Mouse (Mus musculus) MEL (cell line): ENCODE results near the gene Cnep1r1. TPM values are rescaled to one million over a fixed set of nuclear protein-coding genes. Genes with fewer than 3 reads are reported as not detected.

Source experiments
- DNase-seq: peaks from one replicate; pipeline ENCODE4 v3.0.0; 2011; ENCODE audit warnings: low read depth, low spot score
- H3K27ac ChIP-seq: 2 replicates; pipeline ENCODE4 v1.5.1; 2012; ENCODE audit warnings: low read depth, mild to moderate bottlenecking, control low read depth, low read length, moderate library complexity; ENCODE audit not compliant: control insufficient read depth
- H3K27me3 ChIP-seq, 2 experiments: fragments of 150-350 bp in 1 of 2; sonication (generic) in 1 of 2; 2 replicates each; pipeline ENCODE4 v1.6.1; 2012; ENCODE audit warnings: low read length in 2 of 2, mild to moderate bottlenecking in 2 of 2, improper control_type of control experiment in 1 of 2, moderate library complexity in 1 of 2; ENCODE audit not compliant: insufficient read depth in 2 of 2, control insufficient read depth in 1 of 2
- H3K36me3 ChIP-seq, 2 experiments: 2 replicates each; pipeline ENCODE4 v1.6.1; 2012 to 2014; ENCODE audit warnings: low read length in 2 of 2, improper control_type of control experiment in 1 of 2, inconsistent platforms in 1 of 2, mild to moderate bottlenecking in 1 of 2; ENCODE audit not compliant: insufficient read depth in 2 of 2, control insufficient read depth in 1 of 2
- H3K4me1 ChIP-seq, 2 experiments: fragments of 150-350 bp in 1 of 2; sonication (generic) in 1 of 2; 2 replicates each; pipeline ENCODE4 v1.6.1; 2012; ENCODE audit warnings: low read length in 2 of 2, improper control_type of control experiment in 1 of 2, mild to moderate bottlenecking in 1 of 2; ENCODE audit not compliant: insufficient read depth in 2 of 2, control insufficient read depth in 1 of 2
- H3K4me3 ChIP-seq, 2 experiments: fragments of 150-350 bp in 1 of 2; sonication (generic) in 1 of 2; 2 replicates each; pipeline ENCODE4 v1.5.1; 2012; ENCODE audit warnings: low read depth in 2 of 2, low read length in 2 of 2, mild to moderate bottlenecking in 2 of 2, moderate library complexity in 2 of 2, control low read depth in 1 of 2, improper control_type of control experiment in 1 of 2; ENCODE audit not compliant: control insufficient read depth in 1 of 2, insufficient read depth in 1 of 2
- H3K79me2 ChIP-seq: 2 replicates; pipeline ENCODE4 v1.6.1; 2012; ENCODE audit warnings: mild to moderate bottlenecking, low read length, moderate library complexity; ENCODE audit not compliant: control insufficient read depth, poor library complexity, insufficient read depth
- H3K9ac ChIP-seq: 2 replicates; pipeline ENCODE4 v1.6.1; 2012; ENCODE audit warnings: low read depth, mild to moderate bottlenecking, control low read depth, low read length, moderate library complexity; ENCODE audit not compliant: control insufficient read depth, poor library complexity, severe bottlenecking
- H3K9me3 ChIP-seq: fragments of 150-350 bp; sonication (generic); replicated peaks from 2 replicates; pipeline ENCODE4 v1.6.1; 2012; ENCODE audit warnings: mild to moderate bottlenecking, low read length, improper control_type of control experiment, moderate library complexity; ENCODE audit not compliant: insufficient read depth
- BHLHE40 ChIP-seq: IDR thresholded peaks from 2 replicates; pipeline ENCODE4 v1.6.1; 2012; ENCODE audit warnings: low read depth, mild to moderate bottlenecking, inconsistent platforms, low read length, improper control_type of control experiment, borderline replicate concordance
- CHD1 ChIP-seq: IDR thresholded peaks from 2 replicates; pipeline ENCODE4 v1.6.1; 2012; ENCODE audit warnings: low read depth, mild to moderate bottlenecking, inconsistent platforms, low read length, improper control_type of control experiment
- E2F4 ChIP-seq: IDR thresholded peaks from 2 replicates; pipeline ENCODE4 v1.6.1; 2011; ENCODE audit warnings: low read depth, low read length, improper control_type of control experiment, borderline replicate concordance
- ELF1 ChIP-seq: IDR thresholded peaks from 2 replicates; pipeline ENCODE4 v1.6.1; 2014; ENCODE audit warnings: low read depth, mild to moderate bottlenecking, inconsistent platforms, low read length, improper control_type of control experiment, moderate library complexity
- EP300 ChIP-seq, 2 experiments: IDR thresholded peaks; 2 replicates each; pipeline ENCODE4 v1.6.1; 2011; ENCODE audit warnings: improper control_type of control experiment in 2 of 2, low read length in 2 of 2, low read depth in 1 of 2, mild to moderate bottlenecking in 1 of 2
- ETS1 ChIP-seq: IDR thresholded peaks from 2 replicates; pipeline ENCODE4 v1.6.1; 2012; ENCODE audit warnings: low read depth, mild to moderate bottlenecking, inconsistent platforms, low read length, improper control_type of control experiment, moderate library complexity
- GABPA ChIP-seq: IDR thresholded peaks from 2 replicates; pipeline ENCODE4 v1.6.1; 2012; ENCODE audit warnings: low read depth, mild to moderate bottlenecking, inconsistent platforms, low read length, improper control_type of control experiment, moderate library complexity
- GATA1 ChIP-seq: IDR thresholded peaks from 2 replicates; pipeline ENCODE4 v1.6.1; 2011; ENCODE audit warnings: low read depth, low read length, improper control_type of control experiment
- HCFC1 ChIP-seq: IDR thresholded peaks from 2 replicates; pipeline ENCODE4 v1.6.1; 2012; ENCODE audit warnings: low read depth, mild to moderate bottlenecking, inconsistent platforms, low read length, improper control_type of control experiment, moderate library complexity
- JUND ChIP-seq: IDR thresholded peaks from 2 replicates; pipeline ENCODE4 v1.6.1; 2011; ENCODE audit warnings: low read depth, mild to moderate bottlenecking, improper control_type of control experiment, low read length
- KAT2A ChIP-seq: conservative IDR thresholded peaks from 2 replicates; pipeline ENCODE4 v1.6.1; 2012; ENCODE audit warnings: low read depth, low read length, improper control_type of control experiment, inconsistent platforms
- MAFK ChIP-seq: IDR thresholded peaks from 2 replicates; pipeline ENCODE4 v1.6.1; 2011; ENCODE audit warnings: low read depth, mild to moderate bottlenecking, low read length, improper control_type of control experiment, borderline replicate concordance
- MAX ChIP-seq: IDR thresholded peaks from 2 replicates; pipeline ENCODE4 v1.6.1; 2011; ENCODE audit warnings: low read length, improper control_type of control experiment
- MAZ ChIP-seq: IDR thresholded peaks from 2 replicates; pipeline ENCODE4 v1.6.1; 2012; ENCODE audit warnings: low read depth, mild to moderate bottlenecking, inconsistent platforms, low read length, improper control_type of control experiment
- MXI1 ChIP-seq: IDR thresholded peaks from 2 replicates; pipeline ENCODE4 v1.6.1; 2011; ENCODE audit warnings: mild to moderate bottlenecking, low read depth, low read length, improper control_type of control experiment
- MYB ChIP-seq: IDR thresholded peaks from 2 replicates; pipeline ENCODE4 v1.6.1; 2011; ENCODE audit warnings: mild to moderate bottlenecking, low read depth, low read length, improper control_type of control experiment
- MYC ChIP-seq: IDR thresholded peaks from 2 replicates; pipeline ENCODE4 v1.6.1; 2011; ENCODE audit warnings: low read depth, mild to moderate bottlenecking, low read length, improper control_type of control experiment, moderate library complexity
- NELFE ChIP-seq: IDR thresholded peaks from 2 replicates; pipeline ENCODE4 v1.6.1; 2011; ENCODE audit warnings: low read depth, low read length, improper control_type of control experiment
- NRF1 ChIP-seq: IDR thresholded peaks from 2 replicates; pipeline ENCODE4 v1.6.1; 2014; ENCODE audit warnings: low read depth, mild to moderate bottlenecking, inconsistent platforms, low read length, improper control_type of control experiment, moderate library complexity; ENCODE audit not compliant: poor library complexity, insufficient read depth, severe bottlenecking
- POLR2A ChIP-seq, 2 experiments: IDR thresholded peaks; 2 replicates each; pipeline ENCODE4 v1.6.1; 2011 to 2012; ENCODE audit warnings: low read length in 2 of 2, mild to moderate bottlenecking in 2 of 2, control low read depth in 1 of 2, improper control_type of control experiment in 1 of 2, low read depth in 1 of 2, moderate library complexity in 1 of 2; ENCODE audit not compliant: control insufficient read depth in 1 of 2, insufficient read depth in 1 of 2, poor library complexity in 1 of 2
- POLR2AphosphoS2 ChIP-seq: IDR thresholded peaks from 2 replicates; pipeline ENCODE4 v1.6.1; 2011; ENCODE audit warnings: low read length, improper control_type of control experiment
- POLR2AphosphoS5 ChIP-seq: IDR thresholded peaks from 2 replicates; pipeline ENCODE4 v1.6.1; 2012; ENCODE audit warnings: low read depth, borderline replicate concordance, mild to moderate bottlenecking, inconsistent platforms, low read length, moderate library complexity, mixed read lengths
- RAD21 ChIP-seq: IDR thresholded peaks from 2 replicates; pipeline ENCODE4 v1.6.1; 2011; ENCODE audit warnings: mild to moderate bottlenecking, low read depth, low read length, improper control_type of control experiment
- RCOR1 ChIP-seq: IDR thresholded peaks from 2 replicates; pipeline ENCODE4 v1.6.1; 2012; ENCODE audit warnings: low read depth, mild to moderate bottlenecking, inconsistent platforms, low read length, improper control_type of control experiment
- SIN3A ChIP-seq: IDR thresholded peaks from 2 replicates; pipeline ENCODE4 v1.6.1; 2012; ENCODE audit warnings: low read length, improper control_type of control experiment, inconsistent platforms
- SMC3 ChIP-seq: IDR thresholded peaks from 2 replicates; pipeline ENCODE4 v1.6.1; 2011; ENCODE audit warnings: low read depth, low read length, improper control_type of control experiment
- TAL1 ChIP-seq: IDR thresholded peaks from 2 replicates; pipeline ENCODE4 v1.6.1; 2012; ENCODE audit warnings: mild to moderate bottlenecking, inconsistent platforms, low read length, moderate library complexity, mixed read lengths
- TBP ChIP-seq: IDR thresholded peaks from 2 replicates; pipeline ENCODE4 v1.8.0; 2011; ENCODE audit warnings: low read depth, low read length, improper control_type of control experiment
- TCF12 ChIP-seq: IDR thresholded peaks from 2 replicates; pipeline ENCODE4 v1.6.1; 2014; ENCODE audit warnings: low read depth, mild to moderate bottlenecking, inconsistent platforms, low read length, improper control_type of control experiment, moderate library complexity
- UBTF ChIP-seq: IDR thresholded peaks from 2 replicates; pipeline ENCODE4 v1.6.1; 2012; ENCODE audit warnings: low read depth, mild to moderate bottlenecking, inconsistent platforms, low read length, improper control_type of control experiment, moderate library complexity, borderline replicate concordance; ENCODE audit not compliant: insufficient read depth
- USF1 ChIP-seq: IDR thresholded peaks from 2 replicates; pipeline ENCODE4 v1.6.1; 2014; ENCODE audit warnings: low read depth, mild to moderate bottlenecking, inconsistent platforms, low read length, improper control_type of control experiment, moderate library complexity
- USF2 ChIP-seq, 2 experiments: IDR thresholded peaks; 2 replicates each; pipeline ENCODE4 v1.6.1; 2011 to 2012; ENCODE audit warnings: improper control_type of control experiment in 2 of 2, low read length in 2 of 2, borderline replicate concordance in 1 of 2, inconsistent platforms in 1 of 2, low read depth in 1 of 2, mild to moderate bottlenecking in 1 of 2; ENCODE audit not compliant: insufficient read depth in 1 of 2
- ZC3H11A ChIP-seq: IDR thresholded peaks from 2 replicates; pipeline ENCODE4 v1.6.1; 2012; ENCODE audit warnings: low read depth, mild to moderate bottlenecking, inconsistent platforms, low read length, improper control_type of control experiment
- ZKSCAN1 ChIP-seq: IDR thresholded peaks from 2 replicates; pipeline ENCODE4 v1.6.1; 2012; ENCODE audit warnings: low read depth, mild to moderate bottlenecking, inconsistent platforms, low read length, improper control_type of control experiment, moderate library complexity
- ZMIZ1 ChIP-seq: IDR thresholded peaks from 2 replicates; pipeline ENCODE4 v1.6.1; 2012; ENCODE audit warnings: low read depth, mild to moderate bottlenecking, inconsistent platforms, low read length, improper control_type of control experiment, moderate library complexity
- ZNF384 ChIP-seq: IDR thresholded peaks from 2 replicates; pipeline ENCODE4 v1.6.1; 2012; ENCODE audit warnings: low read depth, mild to moderate bottlenecking, inconsistent platforms, low read length, improper control_type of control experiment
- polyA plus RNA-seq, 2 experiments: library from polyadenylated mRNA; stranded (reverse) in 1 of 2; unstranded in 1 of 2; fragments of >175 nt in 1 of 2; fragments of >200 nt in 1 of 2; gene quantifications; 2 replicates each; pipeline versions ENCODE4 v1.2.1 to v1.2.4; 2012; ENCODE audit warnings: low replicate concordance in 2 of 2, low read depth in 1 of 2; ENCODE audit not compliant: insufficient read length in 2 of 2, insufficient read depth in 1 of 2, missing spikeins in 1 of 2
- total RNA-seq: library from RNA; depleted of rRNA; stranded (reverse); fragments of 300-350 nt; gene quantifications from 2 replicates; pipeline ENCODE4 v1.2.3, GENCODE M21; 2012; rRNA removed

Gene Cnep1r1
- total RNA-seq (12.1 and 12.8 TPM in 2 replicates), polyA plus RNA-seq (10 to 100 TPM in 1 of 2 experiments, not detected in 1; 31.2 TPM)

GRCm38 (mm10) chr8:88118456-88119036 is at the start of gene Cnep1r1:
TSS of gene Cnep1r1 (plus strand) at chr8:88118769.
- peak within 1 kb of the TSS; percentile 86 to 92 for H3K4me3 ChIP-seq
- H3K9me3 ChIP-seq: no peaks in the 10 kb centered on the region
- H3K36me3 ChIP-seq: peaks cover 0 to 7% of the 10 kb centered on the region in 2 experiments; a peak in 2 of 4 replicates
- peaks cover 0 to 3% of the 10 kb centered on the region in 2 experiments; a peak in 1 of 4 replicates for H3K4me1 ChIP-seq
- peak within 1 kb of the TSS; percentile 69 for H3K27ac ChIP-seq
- H3K27me3 ChIP-seq: peaks cover 12 to 13% of the 10 kb centered on the region in 2 experiments
- H3K9ac ChIP-seq: peak within 1 kb of the TSS; percentile 91
- peak; percentile 98 for DNase-seq
- peaks cover 22% of the 10 kb centered on the region for H3K79me2 ChIP-seq
- no peak for TF ChIP-seq ZC3H11A
- TF ChIP-seq MAZ: peak; percentile 96
- no peak for TF ChIP-seq ZKSCAN1
- peak; percentile 41; the same call in 1 of the 2 replicates for TF ChIP-seq SMC3
- no peak for TF ChIP-seq ZMIZ1
- TF ChIP-seq UBTF: no peak
- TF ChIP-seq ELF1: peak; percentile 64
- TF ChIP-seq BHLHE40: no peak
- no peak; the same call in 1 of the 2 replicates for TF ChIP-seq MXI1
- peak; percentile 63 for TF ChIP-seq MYB
- peak; percentile 46 for TF ChIP-seq ETS1
- TF ChIP-seq MAFK: no peak
- TF ChIP-seq TBP: peak; percentile 60
- no peak for TF ChIP-seq POLR2AphosphoS5
- TF ChIP-seq TCF12: peak; percentile 39
- TF ChIP-seq HCFC1: peak; percentile 94
- TF ChIP-seq E2F4: no peak
- no peak for TF ChIP-seq CHD1
- peak; percentile 37; the same call in 1 of the 2 replicates for TF ChIP-seq USF1
- 0 out of 2 replicates have a peak, but pooled peaks have one; percentile 40 for TF ChIP-seq POLR2AphosphoS2
- TF ChIP-seq MYC: 0 out of 2 replicates have a peak, but pooled peaks have one; percentile 54
- TF ChIP-seq JUND: no peak
- TF ChIP-seq TAL1: no peak
- no peak; a peak in 1 of 4 replicates for TF ChIP-seq EP300 (IDR thresholded peaks at IDR 0.05; ENCODE audit: low read depth in 1 of 2, low read length in 2 of 2)
- TF ChIP-seq ZNF384: no peak
- peak; percentile 78; the same call in 1 of the 2 replicates for TF ChIP-seq GABPA
- peak; percentile 89 for TF ChIP-seq SIN3A
- peak; percentile 86 for TF ChIP-seq NELFE
- TF ChIP-seq MAX: no peak
- TF ChIP-seq RAD21: peak; percentile 29
- TF ChIP-seq POLR2A (IDR thresholded peaks at IDR 0.05; ENCODE audit: control insufficient read depth in 1 of 2, insufficient read depth in 1 of 2, low read depth in 1 of 2, low read length in 2 of 2, poor library complexity in 1 of 2): peak; percentile 75 to 91
- TF ChIP-seq RCOR1: no peak
- TF ChIP-seq GATA1: no peak
- no peak for TF ChIP-seq USF2 (IDR thresholded peaks at IDR 0.05; ENCODE audit: borderline replicate concordance in 1 of 2, insufficient read depth in 1 of 2, low read depth in 1 of 2, low read length in 2 of 2)
- TF ChIP-seq KAT2A: peak; percentile 90
- 0 out of 2 replicates have a peak, but pooled peaks have one; percentile 35 for TF ChIP-seq NRF1
